Comparison of ENCODE assay signal across 17 mouse cellular contexts in the genomic region with DNA sequence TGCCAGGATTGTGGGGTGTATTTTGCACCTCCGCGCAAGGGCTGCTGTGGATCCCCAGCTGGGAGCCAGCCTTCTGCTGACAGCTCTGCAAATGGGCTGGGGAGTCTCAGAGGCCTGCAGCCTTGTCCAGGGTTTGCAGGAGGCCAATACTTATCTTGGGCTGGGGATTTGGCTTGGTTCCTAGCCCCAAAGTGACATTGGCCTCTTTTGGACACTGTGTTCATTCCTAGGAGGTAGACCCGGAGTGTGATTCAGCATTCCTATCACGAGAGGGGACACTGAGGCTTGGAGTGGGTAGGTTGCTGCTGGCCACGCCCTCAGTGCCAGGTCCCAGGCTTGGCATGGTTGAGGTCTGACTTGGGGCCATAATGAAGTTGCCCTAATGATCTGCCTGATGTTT.
DNase-seq lines count a peak whose midpoint lies in the region; ATAC-seq lines count a peak whose summit lies in the region.
"Had no signal": no experiment of that assay in that cellular context is flagged by ENCODE, and none has a peak within 500 bp of the region (broad histone marks: within the 10 kb centered on the region; RNA-seq: fewer than 3 reads in every experiment).

No protein-coding gene starts in this region.

- no peak overlapping the region for H3K4me3 ChIP-seq in kidney, embryonic 15.5 days (replicated peaks)
- no peak overlapping the region for H3K4me3 ChIP-seq in midbrain, embryonic 12.5 days
- no peak overlapping the region for H3K4me3 ChIP-seq in midbrain, embryonic 11.5 days (ENCODE audit: low read depth, low read length)
- H3K4me3 ChIP-seq: embryonic facial prominence, embryonic 10.5 days; limb, embryonic 13.5 days had no signal

- no peaks in the 10 kb centered on the region for H3K9me3 ChIP-seq in kidney, embryonic 15.5 days (replicated peaks)
- H3K9me3 ChIP-seq in midbrain, embryonic 12.5 days: no peaks in the 10 kb centered on the region
- H3K9me3 ChIP-seq in midbrain, embryonic 11.5 days (ENCODE audit: control insufficient read depth, low read length): no peaks in the 10 kb centered on the region
- H3K9me3 ChIP-seq: embryonic facial prominence, embryonic 10.5 days; limb, embryonic 13.5 days had no signal

- 84% methylated on average over 5 of the region's 5 CpGs for WGBS in kidney, embryonic 15.5 days
- WGBS in midbrain, embryonic 12.5 days: 93% methylated on average over 5 of the region's 5 CpGs
- WGBS in midbrain, embryonic 11.5 days: 92% methylated on average over 5 of the region's 5 CpGs

- DNase-seq in adrenal gland, adult (ENCODE audit: inconsistent age in 2 of 2, low spot score in 1 of 2): peak; percentile 44 to 64
- DNase-seq in adrenal gland, adult 18-20 months (ENCODE audit: low spot score in 2 of 2): no peak
- peak; percentile 50 for DNase-seq in kidney, adult 11 months
- DNase-seq in midbrain, embryonic 11.5 days (ENCODE audit: low spot score, missing footprints): no peak
- DNase-seq in kidney, postnatal 25 days: peak; percentile 40 to 67
- DNase-seq in yolk sac, embryonic 10.5 days (ENCODE audit: low spot score): no peak
- DNase-seq: cerebellum, postnatal 14 days; gastrocnemius, postnatal 36 days; liver, postnatal 0 days; right cerebral cortex, postnatal 25 days; thymus, adult 18-20 months had no signal

- no peak overlapping the region for H3K27ac ChIP-seq in kidney, embryonic 15.5 days
- 0 out of 2 replicates have a peak overlapping the region, but pooled peaks have one; percentile 31 for H3K27ac ChIP-seq in midbrain, embryonic 12.5 days (replicated peaks)
- H3K27ac ChIP-seq in midbrain, embryonic 11.5 days (ENCODE audit: low read depth, low read length): no peak overlapping the region
- H3K27ac ChIP-seq: limb, embryonic 13.5 days; macrophage had no signal

- H3K4me2 ChIP-seq in kidney, embryonic 15.5 days: no peak overlapping the region
- H3K4me2 ChIP-seq in midbrain, embryonic 12.5 days (replicated peaks): no peak overlapping the region
- H3K4me2 ChIP-seq in midbrain, embryonic 11.5 days: no peak overlapping the region
- H3K4me2 ChIP-seq: hindbrain, embryonic 14.5 days; limb, embryonic 13.5 days had no signal

- no peak overlapping the region for H3K9ac ChIP-seq in kidney, embryonic 15.5 days
- no peak overlapping the region for H3K9ac ChIP-seq in midbrain, embryonic 12.5 days (replicated peaks)
- no peak overlapping the region for H3K9ac ChIP-seq in midbrain, embryonic 11.5 days (ENCODE audit: low read length)
- H3K9ac ChIP-seq: hindbrain, embryonic 14.5 days; limb, embryonic 13.5 days; liver, postnatal 0 days had no signal

- peaks cover 83% of the 10 kb centered on the region for H3K4me1 ChIP-seq in kidney, embryonic 15.5 days
- peaks cover 85% of the 10 kb centered on the region for H3K4me1 ChIP-seq in midbrain, embryonic 12.5 days
- H3K4me1 ChIP-seq in midbrain, embryonic 11.5 days (ENCODE audit: control insufficient read depth, insufficient read depth, low read length): peaks cover 61% of the 10 kb centered on the region

- H3K27me3 ChIP-seq in kidney, embryonic 15.5 days: no peaks in the 10 kb centered on the region
- no peaks in the 10 kb centered on the region for H3K27me3 ChIP-seq in midbrain, embryonic 12.5 days
- no peaks in the 10 kb centered on the region for H3K27me3 ChIP-seq in midbrain, embryonic 11.5 days (ENCODE audit: control insufficient read depth, insufficient read depth, low read length)
- H3K27me3 ChIP-seq: limb, embryonic 13.5 days had no signal

- no peaks in the 10 kb centered on the region for H3K36me3 ChIP-seq in kidney, embryonic 15.5 days
- peaks cover 5% of the 10 kb centered on the region; the same call in 1 of the 2 replicates for H3K36me3 ChIP-seq in midbrain, embryonic 12.5 days
- no peaks in the 10 kb centered on the region for H3K36me3 ChIP-seq in midbrain, embryonic 11.5 days (ENCODE audit: control insufficient read depth, insufficient read depth, low read length)
- H3K36me3 ChIP-seq: limb, embryonic 13.5 days had no signal

- no peak for ATAC-seq in kidney, embryonic 15.5 days (replicated peaks; ENCODE audit: low FRiP score)
- no peak for ATAC-seq in midbrain, embryonic 12.5 days (ENCODE audit: low FRiP score, low read depth)
- ATAC-seq in midbrain, embryonic 11.5 days (ENCODE audit: low FRiP score): no peak
- ATAC-seq: liver, postnatal 0 days had no signal

Comparison
In these comparisons a context has a peak if more than half of its experiments do, and no peak if none do; other contexts are left out.
1. DNase-seq: peak in adrenal gland, adult (2 of 2), kidney, adult 11 months (single experiment) and kidney, postnatal 25 days (2 of 2); none in adrenal gland, adult 18-20 months (0 of 2), midbrain, embryonic 11.5 days (single experiment) and yolk sac, embryonic 10.5 days (single experiment).